Mouse (Mus musculus) heart, postnatal 25 days (tissue): ENCODE measurements around the gene M1ap. TPM values are rescaled to one million over a fixed set of nuclear protein-coding genes. Genes with fewer than 3 reads are reported as not detected.

Experiments
- DNase-seq: peaks from one replicate; pipeline ENCODE4 v3.0.0; 2022; ENCODE audit warnings: low spot score
- intact Hi-C: fragments of 180-260 bp; cut with DNase I; formaldehyde crosslinking; loops from one replicate; pipeline ENCODE4 v1.15.1; 2025
- total RNA-seq, 2 experiments: library from RNA; stranded (reverse); gene quantifications; 2 replicates each; pipeline ENCODE4 v1.2.3; 2021

Gene M1ap
- total RNA-seq, 2 experiments from 2014 or later, result 0.17 TPM; not detected in 1

GRCm38 (mm10) chr6:83004872-83005271 is 58.2 kb downstream of the M1ap start:
- peak; percentile 35 for DNase-seq
- intact Hi-C loops, result no loop called here

GRCm38 (mm10) chr6:83005444-83006011 is 58.8 kb downstream of the M1ap start:
- intact Hi-C loops, result no loop called here
- no peak for DNase-seq

GRCm38 (mm10) chr6:83006114-83006513 is 59.4 kb downstream of the M1ap start:
- DNase-seq, result no peak
- intact Hi-C loops, result no loop called here

GRCm38 (mm10) chr6:83008659-83009058 is 62.0 kb downstream of the M1ap start:
- no peak for DNase-seq
- intact Hi-C loops, result no loop called here

GRCm38 (mm10) chr6:83010010-83010409 is 63.3 kb downstream of the M1ap start:
- intact Hi-C loops, result no loop called here
- no peak for DNase-seq

GRCm38 (mm10) chr6:83011255-83011654 is 64.6 kb downstream of the M1ap start:
- intact Hi-C loops, result no loop called here
- no peak for DNase-seq

- DNase-seq, result no peak
- intact Hi-C loops, result no loop called here
Measured at GRCm38 (mm10) chr6:83011756-83012155, 65.1 kb downstream of the M1ap start.

- intact Hi-C loops, result no loop called here
- DNase-seq, result no peak
Measured at GRCm38 (mm10) chr6:83013444-83013843, 66.7 kb downstream of the M1ap start.

GRCm38 (mm10) chr6:83014482-83015466 is 68.1 kb downstream of the M1ap start:
- DNase-seq, result no peak
- intact Hi-C loops, result no loop called here

- DNase-seq, result no peak
- intact Hi-C loops, result no loop called here
Measured at GRCm38 (mm10) chr6:83015749-83016148, 69.0 kb downstream of the M1ap start.

- intact Hi-C loops, result no loop called here
- peak; percentile 76 for DNase-seq
Measured at GRCm38 (mm10) chr6:83017190-83017589, 70.5 kb downstream of the M1ap start.

GRCm38 (mm10) chr6:83019044-83019443 is 72.3 kb downstream of the M1ap start:
- DNase-seq, result no peak
- intact Hi-C loops, result no loop called here

GRCm38 (mm10) chr6:83020121-83020520 is 73.4 kb downstream of the M1ap start:
- DNase-seq, result no peak
- intact Hi-C loops, result no loop called here

GRCm38 (mm10) chr6:83020836-83021593 is 74.3 kb downstream of the M1ap start:
- intact Hi-C loops, result no loop called here
- no peak for DNase-seq

GRCm38 (mm10) chr6:83023008-83023407 is 76.3 kb downstream of the M1ap start:
- intact Hi-C loops, result no loop called here
- no peak for DNase-seq

- DNase-seq, result no peak
- intact Hi-C loops, result no loop called here
Measured at GRCm38 (mm10) chr6:83023786-83024185, 77.1 kb downstream of the M1ap start.

- no peak for DNase-seq
- intact Hi-C loops, result no loop called here
Measured at GRCm38 (mm10) chr6:83024421-83024820, 77.7 kb downstream of the M1ap start.

GRCm38 (mm10) chr6:83025221-83025620 is 78.5 kb downstream of the M1ap start:
- no peak for DNase-seq
- intact Hi-C loops, result no loop called here

GRCm38 (mm10) chr6:83027293-83027692 is 80.6 kb downstream of the M1ap start:
- intact Hi-C loops, result no loop called here
- no peak for DNase-seq

GRCm38 (mm10) chr6:83027706-83028105 is 81.0 kb downstream of the M1ap start:
- intact Hi-C loops, result no loop called here
- DNase-seq, result no peak

GRCm38 (mm10) chr6:83029777-83030176 is 83.1 kb downstream of the M1ap start:
- DNase-seq, result no peak
- intact Hi-C loops, result no loop called here
